Mouse (Mus musculus) thymus, postnatal 25 days (tissue): Measurements from ENCODE around the gene Als2.

ENCODE experiments used
- DNase-seq: peaks from one replicate; pipeline ENCODE4 v3.0.0; 2022

Als2 gene

DNA sequence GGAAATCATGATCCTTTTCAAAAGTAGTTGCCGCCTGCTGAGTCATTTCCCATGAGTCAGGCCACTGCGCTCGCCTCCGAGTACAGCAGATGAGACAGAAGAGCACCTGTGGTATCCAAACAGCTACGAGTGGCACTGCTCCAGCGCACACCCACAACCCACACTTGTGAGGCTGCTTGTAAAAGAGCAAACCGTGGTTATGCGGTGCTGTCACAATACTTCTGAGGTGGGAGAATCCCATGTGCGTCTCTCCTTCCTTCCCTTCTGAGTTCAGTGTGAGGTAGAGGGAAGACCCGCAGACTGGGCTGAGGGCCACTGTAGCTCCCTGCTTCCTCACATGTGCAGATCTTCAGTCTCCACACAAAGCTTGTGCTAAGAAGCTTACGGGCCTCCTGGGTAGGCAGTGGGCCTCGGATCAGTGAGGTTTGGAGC lies 74.0 kb downstream of the Als2 start, which contains the start of gene Mpp4:
Mpp4 (minus strand) TSS at position 360 of the 432 bp plus-strand sequence.
- peak; percentile 80 for DNase-seq

- no peak for DNase-seq
Observed at GRCm38 (mm10) chr1:59162309-59163024, 74.6 kb downstream of the Als2 start.

GRCm38 (mm10) chr1:59161396-59161795 lies 75.6 kb downstream of the Als2 start:
- no peak for DNase-seq

- no peak for DNase-seq
Observed at GRCm38 (mm10) chr1:59160871-59161270, 76.2 kb downstream of the Als2 start.

GRCm38 (mm10) chr1:59159136-59159535 lies 77.9 kb downstream of the Als2 start:
- DNase-seq = no peak

GRCm38 (mm10) chr1:59158498-59158897 lies 78.5 kb downstream of the Als2 start:
- no peak for DNase-seq

DNA sequence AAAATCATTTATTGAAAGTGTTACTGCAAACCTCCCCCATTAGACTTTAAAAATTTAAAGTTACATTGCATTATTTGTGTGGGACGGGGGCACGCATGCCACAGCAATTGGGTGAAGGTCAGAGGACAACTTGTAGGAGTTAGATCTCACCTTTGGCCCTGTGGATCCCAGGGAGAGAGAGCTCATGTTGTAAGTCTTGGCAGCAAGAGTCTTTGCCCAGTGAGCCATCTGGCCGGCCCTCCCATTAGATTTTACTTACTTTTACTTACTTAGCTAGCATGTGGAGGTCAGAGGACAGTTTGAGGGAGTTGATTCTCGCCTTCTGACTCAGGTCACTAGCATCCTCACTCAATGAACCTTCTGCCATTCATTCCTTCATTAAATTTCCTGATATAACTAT lies 79.2 kb downstream of the Als2 start:
- no peak for DNase-seq

DNA sequence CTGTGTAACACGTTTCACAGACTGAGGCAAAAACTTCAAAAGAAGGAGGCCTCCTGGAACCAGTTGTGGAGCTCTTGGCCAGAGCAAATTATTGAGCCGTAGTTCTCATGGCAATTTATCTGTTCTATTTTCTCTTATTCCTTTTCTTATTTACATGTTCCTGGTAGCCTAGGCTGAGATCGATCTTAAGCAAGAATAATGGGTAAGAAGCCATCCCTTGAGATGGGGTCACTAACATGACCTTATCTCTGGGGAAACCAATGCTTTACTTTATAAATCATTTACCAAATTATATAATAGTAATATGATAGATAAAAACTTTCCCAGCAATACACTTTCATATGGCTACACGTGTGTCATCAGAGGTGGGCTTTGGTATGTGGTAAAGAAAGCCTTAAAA lies 84.7 kb downstream of the Als2 start:
- DNase-seq = no peak

DNA sequence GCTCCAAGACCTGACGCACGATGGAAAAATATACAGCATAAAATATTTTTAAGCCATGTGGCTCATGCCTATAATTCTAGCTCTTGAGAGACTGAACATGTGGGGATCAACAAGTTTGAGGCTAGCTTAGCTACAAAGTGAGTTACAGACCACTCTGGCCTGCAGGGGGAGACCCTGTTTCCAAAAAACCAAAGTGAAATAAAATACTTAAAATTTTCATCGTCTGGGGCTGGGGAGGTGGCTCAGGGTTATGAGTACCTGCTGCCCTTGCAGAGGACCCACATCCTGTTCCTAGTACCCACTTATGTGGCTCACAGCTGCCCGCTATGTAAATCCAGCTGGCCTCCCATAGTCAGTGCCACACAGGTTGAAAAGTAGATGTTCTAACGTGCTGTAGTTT lies 86.5 kb downstream of the Als2 start:
- peak; percentile 44 for DNase-seq

- peak; percentile 40 for DNase-seq
Observed at GRCm38 (mm10) chr1:59144543-59144942, 92.5 kb downstream of the Als2 start.

GRCm38 (mm10) chr1:59142809-59143208 lies 94.2 kb downstream of the Als2 start:
- peak; percentile 78 for DNase-seq

DNA sequence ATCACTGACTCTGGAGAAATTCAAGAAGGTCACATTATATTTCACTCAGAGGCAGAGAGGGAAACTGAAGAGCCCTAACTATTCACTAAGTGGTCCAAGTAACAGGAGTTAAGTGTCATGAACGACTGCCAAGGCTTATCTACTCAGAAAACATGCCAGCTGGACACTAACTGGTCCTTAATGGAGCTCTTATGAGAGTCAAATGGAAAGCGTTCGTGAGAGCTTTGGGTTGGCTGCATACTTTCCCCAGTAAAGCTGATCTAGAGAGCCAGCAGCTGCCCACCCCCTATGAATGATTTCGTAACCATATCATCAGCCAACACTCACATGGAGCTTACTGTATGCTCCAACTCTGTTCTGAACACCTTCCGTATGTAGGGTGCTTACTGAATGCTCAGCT lies 102.6 kb downstream of the Als2 start:
- DNase-seq = no peak

DNA sequence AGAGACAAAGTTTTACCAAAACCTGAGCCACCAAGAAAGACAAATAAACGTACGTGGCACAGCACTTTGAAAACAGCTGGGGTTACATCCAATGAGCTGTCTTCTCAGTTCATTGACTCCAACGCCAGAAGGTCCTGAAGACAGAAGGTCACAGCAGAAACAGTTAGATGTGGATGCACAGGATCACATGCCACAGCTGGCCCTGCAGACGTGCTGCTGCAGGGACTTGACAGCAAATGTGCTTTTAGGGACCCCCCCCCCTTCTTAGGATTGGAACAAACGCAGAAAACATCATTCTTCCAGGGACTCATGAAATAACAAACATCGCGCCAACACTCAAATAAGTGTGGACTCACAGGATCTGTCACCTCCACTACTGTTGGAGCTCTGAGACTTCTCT lies 108.2 kb downstream of the Als2 start:
- no peak for DNase-seq

DNA sequence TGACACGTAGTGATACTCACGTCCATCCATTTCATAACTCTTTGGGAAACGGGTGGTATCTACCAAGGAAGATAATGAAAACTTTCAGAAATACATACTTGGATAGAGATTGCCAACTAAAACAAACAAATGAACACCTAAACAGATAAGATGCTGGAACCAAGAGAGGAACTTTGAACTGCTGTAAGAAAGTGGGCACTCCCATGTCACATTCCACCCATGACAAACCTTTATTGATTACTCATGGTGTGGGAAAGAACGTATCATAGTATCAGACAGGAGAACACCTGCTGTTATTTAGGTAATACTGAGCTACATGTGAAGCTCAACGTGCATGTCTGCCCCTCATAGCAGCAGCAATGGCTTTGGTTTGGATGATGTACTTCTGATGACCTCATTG lies 111.5 kb downstream of the Als2 start:
- no peak for DNase-seq

- DNase-seq = peak; percentile 86
Observed at GRCm38 (mm10) chr1:59119720-59120457, 117.1 kb downstream of the Als2 start, which contains the start of gene Tmem237. TSS of gene Tmem237 (minus strand) at chr1:59120408.
